Mouse (Mus musculus) embryonic fibroblast, embryonic 13.5 days (primary cell): ENCODE results near the gene Nsl1. TPM values are rescaled to one million over a fixed set of nuclear protein-coding genes. Genes with fewer than 3 reads are reported as not detected.
"Not testable (repeated sequence)": the region's sequence is repeated elsewhere in the genome, so short reads cannot be mapped to it uniquely, and the experiment has no call there.

Experiments
- H3K27ac ChIP-seq: 2 replicates; pipeline ENCODE4 v1.5.1; 2012; ENCODE audit warnings: low read length, control low read depth, inconsistent platforms; ENCODE audit not compliant: insufficient read depth
- H3K4me1 ChIP-seq: 2 replicates; pipeline ENCODE4 v1.6.1; 2011; ENCODE audit warnings: low read length; ENCODE audit not compliant: control insufficient read depth, insufficient read depth
- H3K4me3 ChIP-seq: 2 replicates; pipeline ENCODE4 v1.5.1; 2011; ENCODE audit warnings: mild to moderate bottlenecking, control low read depth, low read length; ENCODE audit not compliant: insufficient read depth
- CTCF ChIP-seq: IDR thresholded peaks from 2 replicates; pipeline ENCODE4 v1.5.1; 2011; ENCODE audit warnings: mild to moderate bottlenecking, control low read depth, low read length, moderate library complexity, borderline replicate concordance; ENCODE audit not compliant: insufficient read depth
- POLR2A ChIP-seq: IDR thresholded peaks from 2 replicates; pipeline ENCODE4 v1.6.1; 2011; ENCODE audit warnings: low read depth, mild to moderate bottlenecking, control low read depth, low read length, moderate library complexity
- polyA plus RNA-seq: library from polyadenylated mRNA; stranded (reverse); fragments of >200 nt; gene quantifications from 2 replicates; pipeline ENCODE4 v1.2.4, GENCODE M21; 2011; ENCODE audit warnings: low read depth; ENCODE audit not compliant: missing spikeins, insufficient read length

Gene Nsl1
- polyA plus RNA-seq, 1 experiment = 11.7 TPM

GRCm38 (mm10) chr1:191030182-191030581 lies 32.6 kb upstream of the Nsl1 start:
- no peak for TF ChIP-seq POLR2A
- TF ChIP-seq CTCF = no peak
- Histone ChIP-seq H3K27ac (no peak overlapping the region), H3K4me1 (peaks cover 19% of the 10 kb centered on the region), H3K4me3 (no peak overlapping the region)

GRCm38 (mm10) chr1:191030922-191031425 lies 31.8 kb upstream of the Nsl1 start:
- not testable (repeated sequence) for H3K4me3 ChIP-seq
- peak overlapping the region; percentile 29; the same call in 1 of the 2 replicates for H3K27ac ChIP-seq
- peaks cover 22% of the 10 kb centered on the region for H3K4me1 ChIP-seq

- TF ChIP-seq CTCF = no peak
- no peak for TF ChIP-seq POLR2A
Measured at GRCm38 (mm10) chr1:191035649-191036048, 27.2 kb upstream of the Nsl1 start.

GRCm38 (mm10) chr1:191036554-191037334 lies 26.1 kb upstream of the Nsl1 start, which contains the start of gene Spata45:
TSS of gene Spata45 (plus strand) at chr1:191036639.
- Histone ChIP-seq H3K4me3 (no peak within 1 kb of the TSS), H3K27ac (no peak within 1 kb of the TSS), H3K4me1 (peaks cover 5% of the 10 kb centered on the region; the same call in 1 of the 2 replicates)
- TF ChIP-seq POLR2A = no peak
- TF ChIP-seq CTCF = no peak

More at GRCm38 (mm10) chr1:191035649-191036048, 27.2 kb upstream of the Nsl1 start:
- peaks cover 13% of the 10 kb centered on the region for H3K4me1 ChIP-seq
- no peak overlapping the region for H3K4me3 ChIP-seq
- no peak overlapping the region for H3K27ac ChIP-seq

GRCm38 (mm10) chr1:191037999-191038398 lies 24.8 kb upstream of the Nsl1 start:
- TF ChIP-seq CTCF = no peak
- TF ChIP-seq POLR2A = no peak
- H3K4me1 ChIP-seq = peaks cover 8% of the 10 kb centered on the region; the same call in 1 of the 2 replicates
- no peak overlapping the region for H3K27ac ChIP-seq
- H3K4me3 ChIP-seq = no peak overlapping the region

- TF ChIP-seq POLR2A (no peak), CTCF (no peak)
- H3K27ac ChIP-seq = no peak overlapping the region
- H3K4me1 ChIP-seq = 0 out of 2 replicates have a peak, but pooled peaks cover 6% of the 10 kb centered on the region
- no peak overlapping the region for H3K4me3 ChIP-seq
Measured at GRCm38 (mm10) chr1:191041352-191041751, 21.5 kb upstream of the Nsl1 start.

- TF ChIP-seq POLR2A (no peak), CTCF (no peak)
- Histone ChIP-seq H3K27ac (peak overlapping the region; percentile 73), H3K4me3 (no peak overlapping the region), H3K4me1 (0 out of 2 replicates have a peak, but pooled peaks cover 6% of the 10 kb centered on the region)
Measured at GRCm38 (mm10) chr1:191042106-191042505, 20.7 kb upstream of the Nsl1 start.

- H3K27ac ChIP-seq = peak overlapping the region; percentile 73
- H3K4me3 ChIP-seq = no peak overlapping the region
- H3K4me1 ChIP-seq = 0 out of 2 replicates have a peak, but pooled peaks cover 6% of the 10 kb centered on the region
- TF ChIP-seq CTCF = no peak
- no peak for TF ChIP-seq POLR2A
Measured at GRCm38 (mm10) chr1:191042688-191043087, 20.1 kb upstream of the Nsl1 start.

GRCm38 (mm10) chr1:191045264-191045663 lies 17.5 kb upstream of the Nsl1 start:
- 0 out of 2 replicates have a peak, but pooled peaks cover 6% of the 10 kb centered on the region for H3K4me1 ChIP-seq

GRCm38 (mm10) chr1:191046231-191046824 lies 16.5 kb upstream of the Nsl1 start:
- H3K4me1 ChIP-seq = 0 out of 2 replicates have a peak, but pooled peaks cover 6% of the 10 kb centered on the region
- no peak overlapping the region for H3K4me3 ChIP-seq
- no peak overlapping the region for H3K27ac ChIP-seq
- no peak for TF ChIP-seq CTCF
- TF ChIP-seq POLR2A = no peak

More at GRCm38 (mm10) chr1:191045264-191045663, 17.5 kb upstream of the Nsl1 start:
- TF ChIP-seq POLR2A (no peak), CTCF (no peak)
- H3K4me3 ChIP-seq = no peak overlapping the region
- H3K27ac ChIP-seq = no peak overlapping the region
